Mouse (Mus musculus): Measurements from ENCODE around the gene Armc9. TPM values are rescaled to one million over a fixed set of nuclear protein-coding genes. Genes with fewer than 3 reads are reported as not detected.

The Armc9 gene
- total and polyA plus RNA-seq, 3 experiments, result 7.2 to 12.0 TPM; not detected in 1

- TF ChIP-seq USF1 (IDR thresholded peaks at IDR 0.05; ENCODE audit: low read depth, low read length) (no peak), MEF2A (IDR thresholded peaks at IDR 0.05; ENCODE audit: extremely low read depth, insufficient replicate concordance, low read depth, low read length, poor library complexity, severe bottlenecking) (no peak), MXI1 (IDR thresholded peaks at IDR 0.05; ENCODE audit: low read depth, low read length) (peak; percentile 49; the same call in 1 of the 2 replicates), RCOR1 (IDR thresholded peaks at IDR 0.05; ENCODE audit: low read depth, low read length) (peak; percentile 86; the same call in 1 of the 2 replicates), GATA1 (IDR thresholded peaks at IDR 0.05; ENCODE audit: low read depth, low read length) (peak; percentile 96), CHD1 (IDR thresholded peaks at IDR 0.05; ENCODE audit: low read depth, low read length) (no peak), MAX (IDR thresholded peaks at IDR 0.05; ENCODE audit: low read length) (0 out of 2 replicates have a peak, but pooled peaks have one; percentile 13), POLR2AphosphoS2 (IDR thresholded peaks at IDR 0.05; ENCODE audit: low read length) (no peak), NELFE (IDR thresholded peaks at IDR 0.05; ENCODE audit: low read depth, low read length) (no peak), NRF1 (IDR thresholded peaks at IDR 0.05; ENCODE audit: insufficient read depth, low read depth, low read length, poor library complexity, severe bottlenecking) (no peak), ZC3H11A (IDR thresholded peaks at IDR 0.05; ENCODE audit: low read depth, low read length) (no peak), TCF12 (IDR thresholded peaks at IDR 0.05; ENCODE audit: low read depth, low read length) (peak; percentile 95), MAZ (IDR thresholded peaks at IDR 0.05; ENCODE audit: low read depth, low read length) (no peak), CTCF (IDR thresholded peaks at IDR 0.05 in 2 of 3, conservative IDR thresholded peaks at IDR 0.05 in 1 of 3; ENCODE audit: control insufficient read depth in 1 of 3, insufficient read depth in 1 of 3, low read depth in 2 of 3, low read length in 3 of 3, poor library complexity in 1 of 3, severe bottlenecking in 1 of 3) (no peak), MYC (IDR thresholded peaks at IDR 0.05; ENCODE audit: low read depth, low read length) (peak; percentile 56; the same call in 1 of the 2 replicates)
Measured at GRCm38 (mm10) chr1:86228653-86229052, 74.1 kb downstream of the Armc9 start (continued).

- Histone ChIP-seq H3K4me3 (ENCODE audit: control insufficient read depth in 1 of 2, insufficient read depth in 1 of 2, low read depth in 2 of 2, low read length in 2 of 2) (no peak overlapping the region), H3K79me2 (ENCODE audit: control insufficient read depth, insufficient read depth, low read length, poor library complexity) (no peaks in the 10 kb centered on the region), H3K27me3 (ENCODE audit: control insufficient read depth in 1 of 2, insufficient read depth in 2 of 2, low read length in 2 of 2) (no peaks in the 10 kb centered on the region), H3K4me1 (ENCODE audit: control insufficient read depth in 1 of 2, insufficient read depth in 2 of 2, low read length in 2 of 2) (peaks cover 11 to 22% of the 10 kb centered on the region in 2 experiments), H3K27ac (ENCODE audit: control insufficient read depth, low read depth, low read length) (peak overlapping the region; percentile 97), H3K36me3 (ENCODE audit: control insufficient read depth in 1 of 2, insufficient read depth in 2 of 2, low read length in 2 of 2) (peaks cover 0 to 21% of the 10 kb centered on the region in 2 experiments; a peak in 2 of 4 replicates), H3K9me3 (replicated peaks; ENCODE audit: insufficient read depth, low read length) (no peaks in the 10 kb centered on the region), H3K9ac (ENCODE audit: control insufficient read depth, low read depth, low read length, poor library complexity, severe bottlenecking) (no peak overlapping the region)
- no peak for TF ChIP-seq KAT2A (conservative IDR thresholded peaks at IDR 0.05; ENCODE audit: low read depth, low read length)
- DNase-seq (ENCODE audit: low read depth, low spot score), result peak; percentile 32
Measured at GRCm38 (mm10) chr1:86229184-86229829, 74.7 kb downstream of the Armc9 start.

GRCm38 (mm10) chr1:86232631-86233030 is 78.1 kb downstream of the Armc9 start:
- no peaks in the 10 kb centered on the region for H3K79me2 ChIP-seq (ENCODE audit: control insufficient read depth, insufficient read depth, low read length, poor library complexity)
- no peak overlapping the region for H3K9ac ChIP-seq (ENCODE audit: control insufficient read depth, low read depth, low read length, poor library complexity, severe bottlenecking)
- H3K4me1 ChIP-seq (ENCODE audit: control insufficient read depth in 1 of 2, insufficient read depth in 2 of 2, low read length in 2 of 2), result peaks cover 13 to 22% of the 10 kb centered on the region in 2 experiments
- H3K27me3 ChIP-seq (ENCODE audit: control insufficient read depth in 1 of 2, insufficient read depth in 2 of 2, low read length in 2 of 2), result no peaks in the 10 kb centered on the region
- no peak overlapping the region for H3K27ac ChIP-seq (ENCODE audit: control insufficient read depth, low read depth, low read length)
- H3K4me3 ChIP-seq (ENCODE audit: control insufficient read depth in 1 of 2, insufficient read depth in 1 of 2, low read depth in 2 of 2, low read length in 2 of 2), result no peak overlapping the region
- TF ChIP-seq SIN3A (IDR thresholded peaks at IDR 0.05; ENCODE audit: low read length), result no peak
- TF ChIP-seq RCOR1 (IDR thresholded peaks at IDR 0.05; ENCODE audit: low read depth, low read length), result no peak
- TF ChIP-seq POLR2AphosphoS2 (IDR thresholded peaks at IDR 0.05; ENCODE audit: low read length), result no peak
- TF ChIP-seq JUND (IDR thresholded peaks at IDR 0.05; ENCODE audit: low read depth, low read length), result no peak
- TF ChIP-seq EP300 (IDR thresholded peaks at IDR 0.05; ENCODE audit: low read depth in 1 of 2, low read length in 2 of 2), result no peak
- no peak for TF ChIP-seq GABPA (IDR thresholded peaks at IDR 0.05; ENCODE audit: low read depth, low read length)
- no peak for TF ChIP-seq POLR2A (IDR thresholded peaks at IDR 0.05; ENCODE audit: control insufficient read depth in 1 of 2, insufficient read depth in 1 of 2, low read depth in 1 of 2, low read length in 2 of 2, poor library complexity in 1 of 2)
- TF ChIP-seq MAX (IDR thresholded peaks at IDR 0.05; ENCODE audit: low read length), result no peak
- no peak for TF ChIP-seq TAL1 (IDR thresholded peaks at IDR 0.05; ENCODE audit: low read length)
- TF ChIP-seq E2F4 (IDR thresholded peaks at IDR 0.05; ENCODE audit: borderline replicate concordance, low read depth, low read length), result no peak
- TF ChIP-seq ZC3H11A (IDR thresholded peaks at IDR 0.05; ENCODE audit: low read depth, low read length), result no peak
- TF ChIP-seq CTCF (IDR thresholded peaks at IDR 0.05 in 2 of 3, conservative IDR thresholded peaks at IDR 0.05 in 1 of 3; ENCODE audit: control insufficient read depth in 1 of 3, insufficient read depth in 1 of 3, low read depth in 2 of 3, low read length in 3 of 3, poor library complexity in 1 of 3, severe bottlenecking in 1 of 3), result no peak
- TF ChIP-seq USF2 (IDR thresholded peaks at IDR 0.05; ENCODE audit: borderline replicate concordance in 1 of 2, insufficient read depth in 1 of 2, low read depth in 1 of 2, low read length in 2 of 2), result no peak
- no peak for TF ChIP-seq SMC3 (IDR thresholded peaks at IDR 0.05; ENCODE audit: low read depth, low read length)
- TF ChIP-seq HCFC1 (IDR thresholded peaks at IDR 0.05; ENCODE audit: low read depth, low read length), result no peak
- no peak for TF ChIP-seq TCF12 (IDR thresholded peaks at IDR 0.05; ENCODE audit: low read depth, low read length)
- no peak for TF ChIP-seq BHLHE40 (IDR thresholded peaks at IDR 0.05; ENCODE audit: borderline replicate concordance, low read depth, low read length)
- H3K36me3 ChIP-seq (ENCODE audit: control insufficient read depth in 1 of 2, insufficient read depth in 2 of 2, low read length in 2 of 2), result peaks cover 0 to 22% of the 10 kb centered on the region in 2 experiments; a peak in 2 of 4 replicates
- no peaks in the 10 kb centered on the region for H3K9me3 ChIP-seq (replicated peaks; ENCODE audit: insufficient read depth, low read length)
- no peak for DNase-seq (ENCODE audit: low read depth, low spot score)
